Mouse (Mus musculus) MEL (cell line): ENCODE results near the gene Tsc22d1. TPM values are rescaled to one million over a fixed set of nuclear protein-coding genes. Genes with fewer than 3 reads are reported as not detected.

ENCODE experiments used
- DNase-seq: peaks from one replicate; pipeline ENCODE4 v3.0.0; 2011; ENCODE audit warnings: low read depth, low spot score
- H3K27ac ChIP-seq: 2 replicates; pipeline ENCODE4 v1.5.1; 2012; ENCODE audit warnings: low read depth, mild to moderate bottlenecking, control low read depth, low read length, moderate library complexity; ENCODE audit not compliant: control insufficient read depth
- H3K27me3 ChIP-seq, 2 experiments: fragments of 150-350 bp in 1 of 2; sonication (generic) in 1 of 2; 2 replicates each; pipeline ENCODE4 v1.6.1; 2012; ENCODE audit warnings: low read length in 2 of 2, mild to moderate bottlenecking in 2 of 2, improper control_type of control experiment in 1 of 2, moderate library complexity in 1 of 2; ENCODE audit not compliant: insufficient read depth in 2 of 2, control insufficient read depth in 1 of 2
- H3K36me3 ChIP-seq, 2 experiments: 2 replicates each; pipeline ENCODE4 v1.6.1; 2012 to 2014; ENCODE audit warnings: low read length in 2 of 2, improper control_type of control experiment in 1 of 2, inconsistent platforms in 1 of 2, mild to moderate bottlenecking in 1 of 2; ENCODE audit not compliant: insufficient read depth in 2 of 2, control insufficient read depth in 1 of 2
- H3K4me1 ChIP-seq, 2 experiments: fragments of 150-350 bp in 1 of 2; sonication (generic) in 1 of 2; 2 replicates each; pipeline ENCODE4 v1.6.1; 2012; ENCODE audit warnings: low read length in 2 of 2, improper control_type of control experiment in 1 of 2, mild to moderate bottlenecking in 1 of 2; ENCODE audit not compliant: insufficient read depth in 2 of 2, control insufficient read depth in 1 of 2
- H3K4me3 ChIP-seq, 2 experiments: fragments of 150-350 bp in 1 of 2; sonication (generic) in 1 of 2; 2 replicates each; pipeline ENCODE4 v1.5.1; 2012; ENCODE audit warnings: low read depth in 2 of 2, low read length in 2 of 2, mild to moderate bottlenecking in 2 of 2, moderate library complexity in 2 of 2, control low read depth in 1 of 2, improper control_type of control experiment in 1 of 2; ENCODE audit not compliant: control insufficient read depth in 1 of 2, insufficient read depth in 1 of 2
- H3K79me2 ChIP-seq: 2 replicates; pipeline ENCODE4 v1.6.1; 2012; ENCODE audit warnings: mild to moderate bottlenecking, low read length, moderate library complexity; ENCODE audit not compliant: control insufficient read depth, poor library complexity, insufficient read depth
- H3K9ac ChIP-seq: 2 replicates; pipeline ENCODE4 v1.6.1; 2012; ENCODE audit warnings: low read depth, mild to moderate bottlenecking, control low read depth, low read length, moderate library complexity; ENCODE audit not compliant: control insufficient read depth, poor library complexity, severe bottlenecking
- H3K9me3 ChIP-seq: fragments of 150-350 bp; sonication (generic); replicated peaks from 2 replicates; pipeline ENCODE4 v1.6.1; 2012; ENCODE audit warnings: mild to moderate bottlenecking, low read length, improper control_type of control experiment, moderate library complexity; ENCODE audit not compliant: insufficient read depth
- BHLHE40 ChIP-seq: IDR thresholded peaks from 2 replicates; pipeline ENCODE4 v1.6.1; 2012; ENCODE audit warnings: low read depth, mild to moderate bottlenecking, inconsistent platforms, low read length, improper control_type of control experiment, borderline replicate concordance
- CHD1 ChIP-seq: IDR thresholded peaks from 2 replicates; pipeline ENCODE4 v1.6.1; 2012; ENCODE audit warnings: low read depth, mild to moderate bottlenecking, inconsistent platforms, low read length, improper control_type of control experiment
- CHD2 ChIP-seq: IDR thresholded peaks from 2 replicates; pipeline ENCODE4 v1.6.1; 2011; ENCODE audit warnings: low read length, improper control_type of control experiment
- E2F4 ChIP-seq: IDR thresholded peaks from 2 replicates; pipeline ENCODE4 v1.6.1; 2011; ENCODE audit warnings: low read depth, low read length, improper control_type of control experiment, borderline replicate concordance
- ETS1 ChIP-seq: IDR thresholded peaks from 2 replicates; pipeline ENCODE4 v1.6.1; 2012; ENCODE audit warnings: low read depth, mild to moderate bottlenecking, inconsistent platforms, low read length, improper control_type of control experiment, moderate library complexity
- GABPA ChIP-seq: IDR thresholded peaks from 2 replicates; pipeline ENCODE4 v1.6.1; 2012; ENCODE audit warnings: low read depth, mild to moderate bottlenecking, inconsistent platforms, low read length, improper control_type of control experiment, moderate library complexity
- HCFC1 ChIP-seq: IDR thresholded peaks from 2 replicates; pipeline ENCODE4 v1.6.1; 2012; ENCODE audit warnings: low read depth, mild to moderate bottlenecking, inconsistent platforms, low read length, improper control_type of control experiment, moderate library complexity
- JUND ChIP-seq: IDR thresholded peaks from 2 replicates; pipeline ENCODE4 v1.6.1; 2011; ENCODE audit warnings: low read depth, mild to moderate bottlenecking, improper control_type of control experiment, low read length
- KAT2A ChIP-seq: conservative IDR thresholded peaks from 2 replicates; pipeline ENCODE4 v1.6.1; 2012; ENCODE audit warnings: low read depth, low read length, improper control_type of control experiment, inconsistent platforms
- MAFK ChIP-seq: IDR thresholded peaks from 2 replicates; pipeline ENCODE4 v1.6.1; 2011; ENCODE audit warnings: low read depth, mild to moderate bottlenecking, low read length, improper control_type of control experiment, borderline replicate concordance
- MAZ ChIP-seq: IDR thresholded peaks from 2 replicates; pipeline ENCODE4 v1.6.1; 2012; ENCODE audit warnings: low read depth, mild to moderate bottlenecking, inconsistent platforms, low read length, improper control_type of control experiment
- MXI1 ChIP-seq: IDR thresholded peaks from 2 replicates; pipeline ENCODE4 v1.6.1; 2011; ENCODE audit warnings: mild to moderate bottlenecking, low read depth, low read length, improper control_type of control experiment
- MYC ChIP-seq: IDR thresholded peaks from 2 replicates; pipeline ENCODE4 v1.6.1; 2011; ENCODE audit warnings: low read depth, mild to moderate bottlenecking, low read length, improper control_type of control experiment, moderate library complexity
- NELFE ChIP-seq: IDR thresholded peaks from 2 replicates; pipeline ENCODE4 v1.6.1; 2011; ENCODE audit warnings: low read depth, low read length, improper control_type of control experiment
- POLR2A ChIP-seq, 2 experiments: IDR thresholded peaks; 2 replicates each; pipeline ENCODE4 v1.6.1; 2011 to 2012; ENCODE audit warnings: low read length in 2 of 2, mild to moderate bottlenecking in 2 of 2, control low read depth in 1 of 2, improper control_type of control experiment in 1 of 2, low read depth in 1 of 2, moderate library complexity in 1 of 2; ENCODE audit not compliant: control insufficient read depth in 1 of 2, insufficient read depth in 1 of 2, poor library complexity in 1 of 2
- POLR2AphosphoS5 ChIP-seq: IDR thresholded peaks from 2 replicates; pipeline ENCODE4 v1.6.1; 2012; ENCODE audit warnings: low read depth, borderline replicate concordance, mild to moderate bottlenecking, inconsistent platforms, low read length, moderate library complexity, mixed read lengths
- RAD21 ChIP-seq: IDR thresholded peaks from 2 replicates; pipeline ENCODE4 v1.6.1; 2011; ENCODE audit warnings: mild to moderate bottlenecking, low read depth, low read length, improper control_type of control experiment
- SIN3A ChIP-seq: IDR thresholded peaks from 2 replicates; pipeline ENCODE4 v1.6.1; 2012; ENCODE audit warnings: low read length, improper control_type of control experiment, inconsistent platforms
- SMC3 ChIP-seq: IDR thresholded peaks from 2 replicates; pipeline ENCODE4 v1.6.1; 2011; ENCODE audit warnings: low read depth, low read length, improper control_type of control experiment
- TAL1 ChIP-seq: IDR thresholded peaks from 2 replicates; pipeline ENCODE4 v1.6.1; 2012; ENCODE audit warnings: mild to moderate bottlenecking, inconsistent platforms, low read length, moderate library complexity, mixed read lengths
- TBP ChIP-seq: IDR thresholded peaks from 2 replicates; pipeline ENCODE4 v1.8.0; 2011; ENCODE audit warnings: low read depth, low read length, improper control_type of control experiment
- USF1 ChIP-seq: IDR thresholded peaks from 2 replicates; pipeline ENCODE4 v1.6.1; 2014; ENCODE audit warnings: low read depth, mild to moderate bottlenecking, inconsistent platforms, low read length, improper control_type of control experiment, moderate library complexity
- ZKSCAN1 ChIP-seq: IDR thresholded peaks from 2 replicates; pipeline ENCODE4 v1.6.1; 2012; ENCODE audit warnings: low read depth, mild to moderate bottlenecking, inconsistent platforms, low read length, improper control_type of control experiment, moderate library complexity
- ZNF384 ChIP-seq: IDR thresholded peaks from 2 replicates; pipeline ENCODE4 v1.6.1; 2012; ENCODE audit warnings: low read depth, mild to moderate bottlenecking, inconsistent platforms, low read length, improper control_type of control experiment
- polyA plus RNA-seq, 2 experiments: library from polyadenylated mRNA; stranded (reverse) in 1 of 2; unstranded in 1 of 2; fragments of >175 nt in 1 of 2; fragments of >200 nt in 1 of 2; gene quantifications; 2 replicates each; pipeline versions ENCODE4 v1.2.1 to v1.2.4; 2012; ENCODE audit warnings: low replicate concordance in 2 of 2, low read depth in 1 of 2; ENCODE audit not compliant: insufficient read length in 2 of 2, insufficient read depth in 1 of 2, missing spikeins in 1 of 2
- total RNA-seq: library from RNA; depleted of rRNA; stranded (reverse); fragments of 300-350 nt; gene quantifications from 2 replicates; pipeline ENCODE4 v1.2.3, GENCODE M21; 2012

Tsc22d1 gene
- total and polyA plus RNA-seq, 3 experiments, result 7.6 to 15.9 TPM; not detected in 1

DNA sequence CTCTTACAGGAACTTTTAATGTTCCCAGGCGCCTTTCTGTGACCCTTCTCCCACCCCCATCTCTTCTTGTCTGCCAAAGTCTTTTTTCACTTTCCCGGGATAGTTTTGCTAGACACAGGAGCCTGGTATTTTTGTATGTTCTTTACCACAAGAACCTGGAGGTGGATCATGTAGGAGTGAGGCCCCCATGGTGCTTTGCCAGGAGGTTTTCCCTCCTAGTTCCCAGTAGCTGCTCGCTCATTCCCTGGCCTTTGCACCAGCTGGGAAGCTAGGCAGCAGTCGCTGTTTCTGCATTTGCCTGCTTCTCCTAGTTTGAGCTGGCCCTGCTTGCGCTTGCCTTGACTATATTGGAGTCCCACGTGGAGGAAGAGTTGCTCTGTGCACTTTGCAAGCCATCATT is 36.2 kb downstream of the Tsc22d1 start:
- no peak overlapping the region for H3K9ac ChIP-seq
- H3K4me3 ChIP-seq, result no peak overlapping the region
- no peaks in the 10 kb centered on the region for H3K79me2 ChIP-seq
- H3K27ac ChIP-seq, result no peak overlapping the region
- TF ChIP-seq SIN3A (no peak), MYC (no peak), ETS1 (no peak), NELFE (no peak), TAL1 (no peak), MAZ (no peak), POLR2A (IDR thresholded peaks at IDR 0.05; ENCODE audit: control insufficient read depth in 1 of 2, insufficient read depth in 1 of 2, low read depth in 1 of 2, low read length in 2 of 2, poor library complexity in 1 of 2) (no peak), ZKSCAN1 (no peak), TBP (no peak), BHLHE40 (no peak), USF1 (no peak), RAD21 (no peak), ZNF384 (no peak), POLR2AphosphoS5 (no peak), JUND (no peak)
- DNase-seq, result no peak
- no peaks in the 10 kb centered on the region for H3K36me3 ChIP-seq
- no peaks in the 10 kb centered on the region for H3K4me1 ChIP-seq
- no peaks in the 10 kb centered on the region for H3K9me3 ChIP-seq
- no peaks in the 10 kb centered on the region; a peak in 1 of 4 replicates for H3K27me3 ChIP-seq

- no peak overlapping the region for H3K27ac ChIP-seq
- H3K9ac ChIP-seq, result no peak overlapping the region
- no peak for DNase-seq
- H3K4me1 ChIP-seq, result no peaks in the 10 kb centered on the region
- no peak overlapping the region for H3K4me3 ChIP-seq
- no peaks in the 10 kb centered on the region for H3K36me3 ChIP-seq
- H3K9me3 ChIP-seq, result no peaks in the 10 kb centered on the region
- no peak for TF ChIP-seq SIN3A
- TF ChIP-seq CHD2, result no peak
- TF ChIP-seq GABPA, result no peak
- no peak for TF ChIP-seq E2F4
- TF ChIP-seq MAFK, result no peak
- TF ChIP-seq BHLHE40, result no peak
- TF ChIP-seq TAL1, result no peak
- TF ChIP-seq HCFC1, result no peak
- no peak for TF ChIP-seq CHD1
- TF ChIP-seq POLR2AphosphoS5, result no peak
- TF ChIP-seq RAD21, result no peak
- no peak for TF ChIP-seq MXI1
- TF ChIP-seq SMC3, result no peak
- TF ChIP-seq ZKSCAN1, result no peak
- no peak for TF ChIP-seq MYC
- no peak for TF ChIP-seq USF1
- TF ChIP-seq JUND, result no peak
- no peak for TF ChIP-seq KAT2A
- no peak for TF ChIP-seq MAZ
- no peak for TF ChIP-seq ETS1
- TF ChIP-seq, all 39 proteins: peak for 0
- H3K79me2 ChIP-seq, result no peaks in the 10 kb centered on the region
- H3K27me3 ChIP-seq, result no peaks in the 10 kb centered on the region
Measured at GRCm38 (mm10) chr14:76452751-76453360, 38.1 kb downstream of the Tsc22d1 start.
